Comparison of ENCODE assay signal across 15 mouse cellular contexts in the genomic region with DNA sequence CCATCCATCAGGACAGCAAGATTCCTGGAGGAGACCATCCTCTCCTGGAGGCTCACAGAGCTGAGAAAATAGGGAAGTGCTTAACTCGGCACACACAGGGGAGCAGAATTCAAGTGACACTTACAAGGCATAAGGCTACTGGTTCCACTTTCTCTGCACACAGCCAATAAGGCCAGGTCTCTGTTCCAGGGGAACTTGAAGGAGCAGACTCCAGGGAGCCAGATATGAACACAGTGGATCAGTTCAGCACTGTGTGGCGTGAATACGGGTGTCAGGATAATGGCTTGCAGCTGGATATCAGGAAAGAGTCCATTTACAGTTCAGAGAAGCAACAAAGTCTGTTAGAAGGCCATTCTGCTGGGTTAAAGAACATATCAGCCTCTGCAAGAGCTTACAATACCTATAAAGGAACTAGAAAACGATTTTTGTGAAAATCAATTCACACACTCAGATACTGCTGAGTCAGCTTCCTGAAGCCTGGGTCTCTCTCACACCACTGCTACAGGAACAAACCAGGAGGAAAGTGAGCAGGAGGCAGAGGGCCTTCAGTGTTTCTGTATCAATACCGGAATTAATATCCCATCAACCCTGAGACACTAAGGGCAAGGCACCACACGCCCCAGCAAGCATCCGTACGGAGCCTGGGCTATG.
DNase-seq lines count a peak whose midpoint lies in the region; ATAC-seq and TF ChIP-seq lines count a peak whose summit lies in the region.
"Had no signal": no experiment of that assay in that cellular context is flagged by ENCODE, and none has a peak within 500 bp of the region (broad histone marks: within the 10 kb centered on the region; RNA-seq: fewer than 3 reads in every experiment).

No protein-coding gene starts in this region.

- H3K4me1 ChIP-seq in forebrain, postnatal 0 days (ENCODE audit: insufficient read depth), result no peaks in the 10 kb centered on the region
- H3K4me1 ChIP-seq in forebrain, embryonic 15.5 days, result peaks cover 4% of the 10 kb centered on the region; the same call in 1 of the 2 replicates
- H3K4me1 ChIP-seq in lung, embryonic 15.5 days, result no peaks in the 10 kb centered on the region
- H3K4me1 ChIP-seq in lung, adult 2 months (ENCODE audit: control insufficient read depth, insufficient read depth, low read length), result no peaks in the 10 kb centered on the region
- H3K4me1 ChIP-seq in embryonic facial prominence, embryonic 12.5 days, result no peaks in the 10 kb centered on the region

- H3K36me3 ChIP-seq in forebrain, postnatal 0 days (ENCODE audit: insufficient read depth), result peaks cover 3% of the 10 kb centered on the region; the same call in 1 of the 2 replicates
- H3K36me3 ChIP-seq in forebrain, embryonic 15.5 days, result no peaks in the 10 kb centered on the region
- H3K36me3 ChIP-seq in lung, embryonic 15.5 days, result no peaks in the 10 kb centered on the region
- H3K36me3 ChIP-seq in embryonic facial prominence, embryonic 12.5 days, result no peaks in the 10 kb centered on the region
- H3K36me3 ChIP-seq: limb, embryonic 13.5 days had no signal

- no peak for DNase-seq in forebrain, postnatal 0 days
- no peak for DNase-seq in lung, adult 2 months
- DNase-seq in heart, postnatal 14 days, result peak; percentile 7 to 26
- no peak for DNase-seq in left cerebral cortex, postnatal 14 days (ENCODE audit: low spot score in 2 of 2)
- DNase-seq in left cerebral cortex, adult 11 months (ENCODE audit: low spot score), result no peak
- DNase-seq: B cell, adult 2 months; cerebellum, adult 18-20 months; lung, postnatal 4 days; midbrain, embryonic 14.5 days; thymus, adult 18-20 months had no signal

- intact Hi-C loops in heart, postnatal 14 days (cut with DNase I), result no loop called here
- intact Hi-C loops in left cerebral cortex, postnatal 14 days (cut with DNase I), result no loop called here

- H3K4me2 ChIP-seq in forebrain, postnatal 0 days (ENCODE audit: low read depth), result no peak overlapping the region
- no peak overlapping the region for H3K4me2 ChIP-seq in forebrain, embryonic 15.5 days (replicated peaks)
- peak overlapping the region; percentile 38; the same call in 1 of the 2 replicates for H3K4me2 ChIP-seq in lung, embryonic 15.5 days
- H3K4me2 ChIP-seq in embryonic facial prominence, embryonic 12.5 days (replicated peaks), result no peak overlapping the region
- H3K4me2 ChIP-seq: limb, embryonic 13.5 days had no signal

- no peak overlapping the region for H3K4me3 ChIP-seq in forebrain, postnatal 0 days (ENCODE audit: low read depth, low read length)
- H3K4me3 ChIP-seq in forebrain, embryonic 15.5 days, result no peak overlapping the region
- H3K4me3 ChIP-seq in lung, embryonic 15.5 days, result no peak overlapping the region
- H3K4me3 ChIP-seq in lung, adult 2 months (replicated peaks; ENCODE audit: extremely low read depth, low read depth, low read length), result no peak overlapping the region
- H3K4me3 ChIP-seq in embryonic facial prominence, embryonic 12.5 days, result no peak overlapping the region
- H3K4me3 ChIP-seq: limb, embryonic 13.5 days had no signal

- 0 out of 2 replicates have a peak overlapping the region, but pooled peaks have one; percentile 23 for H3K27ac ChIP-seq in forebrain, postnatal 0 days (ENCODE audit: low read depth, low read length)
- H3K27ac ChIP-seq in forebrain, embryonic 15.5 days (replicated peaks), result no peak overlapping the region; the same call in 1 of the 2 replicates
- no peak overlapping the region for H3K27ac ChIP-seq in lung, embryonic 15.5 days
- H3K27ac ChIP-seq in embryonic facial prominence, embryonic 12.5 days, result peak overlapping the region; percentile 43; the same call in 1 of the 2 replicates
- H3K27ac ChIP-seq: limb, embryonic 13.5 days had no signal

- ATAC-seq in forebrain, postnatal 0 days, result peak; percentile 21; the same call in 1 of the 2 replicates
- no peak for ATAC-seq in forebrain, embryonic 15.5 days (replicated peaks)
- peak; percentile 72; the same call in 1 of the 2 replicates for ATAC-seq in lung, embryonic 15.5 days (ENCODE audit: borderline replicate concordance, extremely low read depth, low FRiP score, low TSS enrichment)
- no peak for ATAC-seq in embryonic facial prominence, embryonic 12.5 days (ENCODE audit: insufficient number of reproducible peaks, insufficient read depth, low FRiP score, low TSS enrichment)
- ATAC-seq: hindbrain, embryonic 16.5 days had no signal

- H3K9ac ChIP-seq in forebrain, postnatal 0 days, result no peak overlapping the region
- H3K9ac ChIP-seq in forebrain, embryonic 15.5 days (replicated peaks), result no peak overlapping the region
- H3K9ac ChIP-seq in lung, embryonic 15.5 days, result no peak overlapping the region
- no peak overlapping the region for H3K9ac ChIP-seq in embryonic facial prominence, embryonic 12.5 days
- H3K9ac ChIP-seq: limb, embryonic 13.5 days had no signal

- no peak for TF ChIP-seq CTCF in forebrain, postnatal 0 days (IDR thresholded peaks at IDR 0.05; ENCODE audit: low read depth)
- no peak for TF ChIP-seq CTCF in lung, adult 2 months (IDR thresholded peaks at IDR 0.05; ENCODE audit: insufficient read depth, low read length)

- H3K9me3 ChIP-seq in forebrain, postnatal 0 days (ENCODE audit: low read length), result no peaks in the 10 kb centered on the region
- H3K9me3 ChIP-seq in forebrain, embryonic 15.5 days, result no peaks in the 10 kb centered on the region
- no peaks in the 10 kb centered on the region for H3K9me3 ChIP-seq in lung, embryonic 15.5 days
- H3K9me3 ChIP-seq in embryonic facial prominence, embryonic 12.5 days, result no peaks in the 10 kb centered on the region

- WGBS in forebrain, postnatal 0 days, result 75% methylated on average over 8 of the region's 8 CpGs
- 85% methylated on average over 8 of the region's 8 CpGs for WGBS in forebrain, embryonic 15.5 days
- 47% methylated on average over 8 of the region's 8 CpGs for WGBS in lung, embryonic 15.5 days
- WGBS in lung, adult 2 months, result 65% methylated on average over 8 of the region's 8 CpGs
- WGBS in embryonic facial prominence, embryonic 12.5 days, result 48% methylated on average over 8 of the region's 8 CpGs

- no peaks in the 10 kb centered on the region for H3K27me3 ChIP-seq in forebrain, postnatal 0 days (ENCODE audit: insufficient read depth, low read length)
- no peaks in the 10 kb centered on the region for H3K27me3 ChIP-seq in forebrain, embryonic 15.5 days
- H3K27me3 ChIP-seq in lung, embryonic 15.5 days, result no peaks in the 10 kb centered on the region
- H3K27me3 ChIP-seq in embryonic facial prominence, embryonic 12.5 days, result no peaks in the 10 kb centered on the region
- H3K27me3 ChIP-seq: limb, embryonic 13.5 days had no signal

- no peak for TF ChIP-seq POLR2A in lung, adult 2 months (IDR thresholded peaks at IDR 0.05; ENCODE audit: borderline replicate concordance, extremely low read depth, low read depth, low read length)

Comparison
In these comparisons a context has a peak if more than half of its experiments do, and no peak if none do; other contexts are left out.
1. ATAC-seq: peak in forebrain, postnatal 0 days (single experiment) and lung, embryonic 15.5 days (single experiment); none in forebrain, embryonic 15.5 days (single experiment) and embryonic facial prominence, embryonic 12.5 days (single experiment).
2. H3K27ac ChIP-seq: peak in forebrain, postnatal 0 days (single experiment) and embryonic facial prominence, embryonic 12.5 days (single experiment); none in forebrain, embryonic 15.5 days (single experiment) and lung, embryonic 15.5 days (single experiment).
3. DNase-seq: peak in heart, postnatal 14 days (2 of 2); none in forebrain, postnatal 0 days (single experiment), lung, adult 2 months (single experiment), left cerebral cortex, postnatal 14 days (0 of 2) and left cerebral cortex, adult 11 months (single experiment).